Mouse (Mus musculus): Measurements from ENCODE around the gene Nrxn2. TPM values are rescaled to one million over a fixed set of nuclear protein-coding genes. Genes with fewer than 3 reads are reported as not detected.

Nrxn2 gene
- polyA plus RNA-seq, 1 experiment from 2014 or later, result 1.6 TPM

- ATAC-seq (replicated peaks; ENCODE audit: low FRiP score), result no peak
- 85% methylated on average over 11 of the region's 11 CpGs for WGBS
- no peak overlapping the region for H3K4me3 ChIP-seq (ENCODE audit: low read depth, low read length)
These were observed 131.0 kb downstream of the Nrxn2 start for GRCm38 (mm10) chr19:6549566-6549965.

GRCm38 (mm10) chr19:6551215-6551614, 132.7 kb downstream of the Nrxn2 start:
- Histone ChIP-seq H3K36me3 (ENCODE audit: control insufficient read depth, insufficient read depth, low read length) (no peaks in the 10 kb centered on the region), H3K9ac (ENCODE audit: low read depth, low read length) (no peak overlapping the region), H3K27me3 (replicated peaks; ENCODE audit: control insufficient read depth, insufficient read depth, low read length) (no peaks in the 10 kb centered on the region), H3K9me3 (ENCODE audit: control insufficient read depth, low read length) (no peaks in the 10 kb centered on the region), H3K4me2 (no peak overlapping the region), H3K27ac (ENCODE audit: low read depth, low read length) (no peak overlapping the region), H3K4me3 (ENCODE audit: low read depth, low read length) (no peak overlapping the region), H3K4me1 (replicated peaks; ENCODE audit: control insufficient read depth, insufficient read depth, low read length) (peaks cover 2% of the 10 kb centered on the region; the same call in 1 of the 2 replicates)
- DNase-seq (ENCODE audit: low spot score) (no peak), ATAC-seq (replicated peaks; ENCODE audit: low FRiP score) (no peak)
- 55% methylated on average over 4 of the region's 4 CpGs for WGBS

More at GRCm38 (mm10) chr19:6549566-6549965, 131.0 kb downstream of the Nrxn2 start:
- no peak for DNase-seq (ENCODE audit: low spot score)
- Histone ChIP-seq H3K9ac (ENCODE audit: low read depth, low read length) (no peak overlapping the region), H3K9me3 (ENCODE audit: control insufficient read depth, low read length) (no peaks in the 10 kb centered on the region), H3K4me1 (replicated peaks; ENCODE audit: control insufficient read depth, insufficient read depth, low read length) (peaks cover 2% of the 10 kb centered on the region; the same call in 1 of the 2 replicates), H3K27me3 (replicated peaks; ENCODE audit: control insufficient read depth, insufficient read depth, low read length) (no peaks in the 10 kb centered on the region), H3K4me2 (no peak overlapping the region), H3K27ac (ENCODE audit: low read depth, low read length) (no peak overlapping the region), H3K36me3 (ENCODE audit: control insufficient read depth, insufficient read depth, low read length) (no peaks in the 10 kb centered on the region)

GRCm38 (mm10) chr19:6552302-6553028, 133.9 kb downstream of the Nrxn2 start:
- Histone ChIP-seq H3K27me3 (replicated peaks; ENCODE audit: control insufficient read depth, insufficient read depth, low read length) (no peaks in the 10 kb centered on the region), H3K9me3 (ENCODE audit: control insufficient read depth, low read length) (no peaks in the 10 kb centered on the region), H3K4me2 (no peak overlapping the region), H3K9ac (ENCODE audit: low read depth, low read length) (no peak overlapping the region), H3K27ac (ENCODE audit: low read depth, low read length) (no peak overlapping the region), H3K36me3 (ENCODE audit: control insufficient read depth, insufficient read depth, low read length) (no peaks in the 10 kb centered on the region), H3K4me1 (replicated peaks; ENCODE audit: control insufficient read depth, insufficient read depth, low read length) (peaks cover 2% of the 10 kb centered on the region; the same call in 1 of the 2 replicates), H3K4me3 (ENCODE audit: low read depth, low read length) (no peak overlapping the region)
- 64% methylated on average over 4 of the region's 4 CpGs for WGBS
- DNase-seq (ENCODE audit: low spot score) (no peak), ATAC-seq (replicated peaks; ENCODE audit: low FRiP score) (0 out of 2 replicates have a peak, but pooled peaks have one; percentile 29)

GRCm38 (mm10) chr19:6553174-6553573, 134.6 kb downstream of the Nrxn2 start:
- Histone ChIP-seq H3K4me1 (replicated peaks; ENCODE audit: control insufficient read depth, insufficient read depth, low read length) (peaks cover 2% of the 10 kb centered on the region; the same call in 1 of the 2 replicates), H3K27ac (ENCODE audit: low read depth, low read length) (no peak overlapping the region), H3K9ac (ENCODE audit: low read depth, low read length) (no peak overlapping the region), H3K4me2 (no peak overlapping the region), H3K36me3 (ENCODE audit: control insufficient read depth, insufficient read depth, low read length) (no peaks in the 10 kb centered on the region), H3K27me3 (replicated peaks; ENCODE audit: control insufficient read depth, insufficient read depth, low read length) (no peaks in the 10 kb centered on the region), H3K4me3 (ENCODE audit: low read depth, low read length) (no peak overlapping the region), H3K9me3 (ENCODE audit: control insufficient read depth, low read length) (no peaks in the 10 kb centered on the region)
- DNase-seq (ENCODE audit: low spot score), result no peak
- 58% methylated on average over 5 of the region's 5 CpGs for WGBS
- no peak for ATAC-seq (replicated peaks; ENCODE audit: low FRiP score)

- WGBS, result 20% methylated on average over 8 of the region's 8 CpGs
- Histone ChIP-seq H3K36me3 (ENCODE audit: control insufficient read depth, insufficient read depth, low read length) (no peaks in the 10 kb centered on the region), H3K4me1 (replicated peaks; ENCODE audit: control insufficient read depth, insufficient read depth, low read length) (peaks cover 2% of the 10 kb centered on the region; the same call in 1 of the 2 replicates), H3K27me3 (replicated peaks; ENCODE audit: control insufficient read depth, insufficient read depth, low read length) (no peaks in the 10 kb centered on the region), H3K4me2 (no peak overlapping the region), H3K9ac (ENCODE audit: low read depth, low read length) (no peak overlapping the region), H3K9me3 (ENCODE audit: control insufficient read depth, low read length) (no peaks in the 10 kb centered on the region), H3K4me3 (ENCODE audit: low read depth, low read length) (no peak overlapping the region), H3K27ac (ENCODE audit: low read depth, low read length) (peak overlapping the region; percentile 36; the same call in 1 of the 2 replicates)
- ATAC-seq (replicated peaks; ENCODE audit: low FRiP score) (no peak), DNase-seq (ENCODE audit: low spot score) (no peak)
These were observed 135.5 kb downstream of the Nrxn2 start for GRCm38 (mm10) chr19:6553819-6554582.

GRCm38 (mm10) chr19:6559576-6559975, 141.0 kb downstream of the Nrxn2 start:
- Histone ChIP-seq H3K4me2 (no peak overlapping the region), H3K36me3 (ENCODE audit: control insufficient read depth, insufficient read depth, low read length) (no peaks in the 10 kb centered on the region), H3K4me3 (ENCODE audit: low read depth, low read length) (no peak overlapping the region), H3K27me3 (replicated peaks; ENCODE audit: control insufficient read depth, insufficient read depth, low read length) (no peaks in the 10 kb centered on the region), H3K27ac (ENCODE audit: low read depth, low read length) (no peak overlapping the region), H3K9me3 (ENCODE audit: control insufficient read depth, low read length) (no peaks in the 10 kb centered on the region), H3K4me1 (replicated peaks; ENCODE audit: control insufficient read depth, insufficient read depth, low read length) (no peaks in the 10 kb centered on the region), H3K9ac (ENCODE audit: low read depth, low read length) (no peak overlapping the region)
- DNase-seq (ENCODE audit: low spot score) (no peak), ATAC-seq (replicated peaks; ENCODE audit: low FRiP score) (no peak)
- 62% methylated on average over 4 of the region's 4 CpGs for WGBS

- ATAC-seq (replicated peaks; ENCODE audit: low FRiP score) (no peak), DNase-seq (ENCODE audit: low spot score) (no peak)
- Histone ChIP-seq H3K9ac (ENCODE audit: low read depth, low read length) (no peak overlapping the region), H3K9me3 (ENCODE audit: control insufficient read depth, low read length) (no peaks in the 10 kb centered on the region), H3K4me3 (ENCODE audit: low read depth, low read length) (no peak overlapping the region), H3K27me3 (replicated peaks; ENCODE audit: control insufficient read depth, insufficient read depth, low read length) (no peaks in the 10 kb centered on the region), H3K4me1 (replicated peaks; ENCODE audit: control insufficient read depth, insufficient read depth, low read length) (no peaks in the 10 kb centered on the region), H3K36me3 (ENCODE audit: control insufficient read depth, insufficient read depth, low read length) (no peaks in the 10 kb centered on the region), H3K4me2 (no peak overlapping the region), H3K27ac (ENCODE audit: low read depth, low read length) (no peak overlapping the region)
- WGBS, result 81% methylated on average over 7 of the region's 7 CpGs
These were observed 141.8 kb downstream of the Nrxn2 start for GRCm38 (mm10) chr19:6560246-6560815.

- H3K9ac ChIP-seq (ENCODE audit: low read depth, low read length), result no peak overlapping the region
- H3K4me1 ChIP-seq (replicated peaks; ENCODE audit: control insufficient read depth, insufficient read depth, low read length), result no peaks in the 10 kb centered on the region
- H3K9me3 ChIP-seq (ENCODE audit: control insufficient read depth, low read length), result no peaks in the 10 kb centered on the region
- H3K27ac ChIP-seq (ENCODE audit: low read depth, low read length), result no peak overlapping the region
- no peak overlapping the region for H3K4me2 ChIP-seq
- ATAC-seq (replicated peaks; ENCODE audit: low FRiP score) (no peak), DNase-seq (ENCODE audit: low spot score) (no peak)
- H3K4me3 ChIP-seq (ENCODE audit: low read depth, low read length), result no peak overlapping the region
- 86% methylated on average over 6 of the region's 6 CpGs for WGBS
- H3K36me3 ChIP-seq (ENCODE audit: control insufficient read depth, insufficient read depth, low read length), result no peaks in the 10 kb centered on the region
- H3K27me3 ChIP-seq (replicated peaks; ENCODE audit: control insufficient read depth, insufficient read depth, low read length), result no peaks in the 10 kb centered on the region
These were observed 146.6 kb downstream of the Nrxn2 start for GRCm38 (mm10) chr19:6565136-6565535.
